Mouse (Mus musculus) thymus, postnatal 10 days (tissue): ENCODE results near the gene Ube2d1.

Experiments
- DNase-seq, 2 experiments: peaks; one replicate each; pipeline ENCODE4 v3.0.0; 2021; ENCODE audit warnings: low spot score in 2 of 2

Ube2d1 gene

GRCm38 (mm10) chr10:71223101-71223500 is 62.0 kb downstream of the Ube2d1 start:
- DNase-seq: no peak

GRCm38 (mm10) chr10:71222639-71223038 is 62.4 kb downstream of the Ube2d1 start:
- DNase-seq: no peak

- peak; percentile 23 to 70 for DNase-seq
These were observed 66.7 kb downstream of the Ube2d1 start for GRCm38 (mm10) chr10:71218228-71218892.

- no peak for DNase-seq
These were observed 69.1 kb downstream of the Ube2d1 start for GRCm38 (mm10) chr10:71215996-71216395.
